Mouse (Mus musculus) MEL (cell line): ENCODE measurements around the gene Irak2. TPM values are rescaled to one million over a fixed set of nuclear protein-coding genes. Genes with fewer than 3 reads are reported as not detected.

Experiments
- DNase-seq: peaks from one replicate; pipeline ENCODE4 v3.0.0; 2011; ENCODE audit warnings: low read depth, low spot score
- H3K27ac ChIP-seq: 2 replicates; pipeline ENCODE4 v1.5.1; 2012; ENCODE audit warnings: low read depth, mild to moderate bottlenecking, control low read depth, low read length, moderate library complexity; ENCODE audit not compliant: control insufficient read depth
- H3K27me3 ChIP-seq, 2 experiments: fragments of 150-350 bp in 1 of 2; sonication (generic) in 1 of 2; 2 replicates each; pipeline ENCODE4 v1.6.1; 2012; ENCODE audit warnings: low read length in 2 of 2, mild to moderate bottlenecking in 2 of 2, improper control_type of control experiment in 1 of 2, moderate library complexity in 1 of 2; ENCODE audit not compliant: insufficient read depth in 2 of 2, control insufficient read depth in 1 of 2
- H3K36me3 ChIP-seq, 2 experiments: 2 replicates each; pipeline ENCODE4 v1.6.1; 2012 to 2014; ENCODE audit warnings: low read length in 2 of 2, improper control_type of control experiment in 1 of 2, inconsistent platforms in 1 of 2, mild to moderate bottlenecking in 1 of 2; ENCODE audit not compliant: insufficient read depth in 2 of 2, control insufficient read depth in 1 of 2
- H3K4me1 ChIP-seq, 2 experiments: fragments of 150-350 bp in 1 of 2; sonication (generic) in 1 of 2; 2 replicates each; pipeline ENCODE4 v1.6.1; 2012; ENCODE audit warnings: low read length in 2 of 2, improper control_type of control experiment in 1 of 2, mild to moderate bottlenecking in 1 of 2; ENCODE audit not compliant: insufficient read depth in 2 of 2, control insufficient read depth in 1 of 2
- H3K4me3 ChIP-seq, 2 experiments: fragments of 150-350 bp in 1 of 2; sonication (generic) in 1 of 2; 2 replicates each; pipeline ENCODE4 v1.5.1; 2012; ENCODE audit warnings: low read depth in 2 of 2, low read length in 2 of 2, mild to moderate bottlenecking in 2 of 2, moderate library complexity in 2 of 2, control low read depth in 1 of 2, improper control_type of control experiment in 1 of 2; ENCODE audit not compliant: control insufficient read depth in 1 of 2, insufficient read depth in 1 of 2
- H3K79me2 ChIP-seq: 2 replicates; pipeline ENCODE4 v1.6.1; 2012; ENCODE audit warnings: mild to moderate bottlenecking, low read length, moderate library complexity; ENCODE audit not compliant: control insufficient read depth, poor library complexity, insufficient read depth
- H3K9ac ChIP-seq: 2 replicates; pipeline ENCODE4 v1.6.1; 2012; ENCODE audit warnings: low read depth, mild to moderate bottlenecking, control low read depth, low read length, moderate library complexity; ENCODE audit not compliant: control insufficient read depth, poor library complexity, severe bottlenecking
- H3K9me3 ChIP-seq: fragments of 150-350 bp; sonication (generic); replicated peaks from 2 replicates; pipeline ENCODE4 v1.6.1; 2012; ENCODE audit warnings: mild to moderate bottlenecking, low read length, improper control_type of control experiment, moderate library complexity; ENCODE audit not compliant: insufficient read depth
- BHLHE40 ChIP-seq: IDR thresholded peaks from 2 replicates; pipeline ENCODE4 v1.6.1; 2012; ENCODE audit warnings: low read depth, mild to moderate bottlenecking, inconsistent platforms, low read length, improper control_type of control experiment, borderline replicate concordance
- CHD1 ChIP-seq: IDR thresholded peaks from 2 replicates; pipeline ENCODE4 v1.6.1; 2012; ENCODE audit warnings: low read depth, mild to moderate bottlenecking, inconsistent platforms, low read length, improper control_type of control experiment
- CHD2 ChIP-seq: IDR thresholded peaks from 2 replicates; pipeline ENCODE4 v1.6.1; 2011; ENCODE audit warnings: low read length, improper control_type of control experiment
- CTCF ChIP-seq, 3 experiments: IDR thresholded peaks in 2 of 3; conservative IDR thresholded peaks in 1 of 3; 2 replicates each; pipeline ENCODE4 v1.5.1; 2011 to 2012; ENCODE audit warnings: low read length in 3 of 3, low read depth in 2 of 3, mild to moderate bottlenecking in 2 of 3, improper control_type of control experiment in 1 of 3, inconsistent platforms in 1 of 3, mixed read lengths in 1 of 3, moderate library complexity in 1 of 3; ENCODE audit not compliant: control insufficient read depth in 1 of 3, insufficient read depth in 1 of 3, poor library complexity in 1 of 3, severe bottlenecking in 1 of 3
- E2F4 ChIP-seq: IDR thresholded peaks from 2 replicates; pipeline ENCODE4 v1.6.1; 2011; ENCODE audit warnings: low read depth, low read length, improper control_type of control experiment, borderline replicate concordance
- ELF1 ChIP-seq: IDR thresholded peaks from 2 replicates; pipeline ENCODE4 v1.6.1; 2014; ENCODE audit warnings: low read depth, mild to moderate bottlenecking, inconsistent platforms, low read length, improper control_type of control experiment, moderate library complexity
- EP300 ChIP-seq, 2 experiments: IDR thresholded peaks; 2 replicates each; pipeline ENCODE4 v1.6.1; 2011; ENCODE audit warnings: improper control_type of control experiment in 2 of 2, low read length in 2 of 2, low read depth in 1 of 2, mild to moderate bottlenecking in 1 of 2
- ETS1 ChIP-seq: IDR thresholded peaks from 2 replicates; pipeline ENCODE4 v1.6.1; 2012; ENCODE audit warnings: low read depth, mild to moderate bottlenecking, inconsistent platforms, low read length, improper control_type of control experiment, moderate library complexity
- GABPA ChIP-seq: IDR thresholded peaks from 2 replicates; pipeline ENCODE4 v1.6.1; 2012; ENCODE audit warnings: low read depth, mild to moderate bottlenecking, inconsistent platforms, low read length, improper control_type of control experiment, moderate library complexity
- GATA1 ChIP-seq: IDR thresholded peaks from 2 replicates; pipeline ENCODE4 v1.6.1; 2011; ENCODE audit warnings: low read depth, low read length, improper control_type of control experiment
- HCFC1 ChIP-seq: IDR thresholded peaks from 2 replicates; pipeline ENCODE4 v1.6.1; 2012; ENCODE audit warnings: low read depth, mild to moderate bottlenecking, inconsistent platforms, low read length, improper control_type of control experiment, moderate library complexity
- JUND ChIP-seq: IDR thresholded peaks from 2 replicates; pipeline ENCODE4 v1.6.1; 2011; ENCODE audit warnings: low read depth, mild to moderate bottlenecking, improper control_type of control experiment, low read length
- KAT2A ChIP-seq: conservative IDR thresholded peaks from 2 replicates; pipeline ENCODE4 v1.6.1; 2012; ENCODE audit warnings: low read depth, low read length, improper control_type of control experiment, inconsistent platforms
- MAX ChIP-seq: IDR thresholded peaks from 2 replicates; pipeline ENCODE4 v1.6.1; 2011; ENCODE audit warnings: low read length, improper control_type of control experiment
- MAZ ChIP-seq: IDR thresholded peaks from 2 replicates; pipeline ENCODE4 v1.6.1; 2012; ENCODE audit warnings: low read depth, mild to moderate bottlenecking, inconsistent platforms, low read length, improper control_type of control experiment
- MEF2A ChIP-seq: IDR thresholded peaks from 2 replicates; pipeline ENCODE4 v1.6.1; 2014; ENCODE audit warnings: low read depth, mild to moderate bottlenecking, inconsistent platforms, low read length, improper control_type of control experiment; ENCODE audit not compliant: poor library complexity, insufficient replicate concordance, severe bottlenecking; ENCODE audit errors: extremely low read depth
- MXI1 ChIP-seq: IDR thresholded peaks from 2 replicates; pipeline ENCODE4 v1.6.1; 2011; ENCODE audit warnings: mild to moderate bottlenecking, low read depth, low read length, improper control_type of control experiment
- MYB ChIP-seq: IDR thresholded peaks from 2 replicates; pipeline ENCODE4 v1.6.1; 2011; ENCODE audit warnings: mild to moderate bottlenecking, low read depth, low read length, improper control_type of control experiment
- MYC ChIP-seq: IDR thresholded peaks from 2 replicates; pipeline ENCODE4 v1.6.1; 2011; ENCODE audit warnings: low read depth, mild to moderate bottlenecking, low read length, improper control_type of control experiment, moderate library complexity
- NELFE ChIP-seq: IDR thresholded peaks from 2 replicates; pipeline ENCODE4 v1.6.1; 2011; ENCODE audit warnings: low read depth, low read length, improper control_type of control experiment
- POLR2A ChIP-seq, 2 experiments: IDR thresholded peaks; 2 replicates each; pipeline ENCODE4 v1.6.1; 2011 to 2012; ENCODE audit warnings: low read length in 2 of 2, mild to moderate bottlenecking in 2 of 2, control low read depth in 1 of 2, improper control_type of control experiment in 1 of 2, low read depth in 1 of 2, moderate library complexity in 1 of 2; ENCODE audit not compliant: control insufficient read depth in 1 of 2, insufficient read depth in 1 of 2, poor library complexity in 1 of 2
- POLR2AphosphoS2 ChIP-seq: IDR thresholded peaks from 2 replicates; pipeline ENCODE4 v1.6.1; 2011; ENCODE audit warnings: low read length, improper control_type of control experiment
- POLR2AphosphoS5 ChIP-seq: IDR thresholded peaks from 2 replicates; pipeline ENCODE4 v1.6.1; 2012; ENCODE audit warnings: low read depth, borderline replicate concordance, mild to moderate bottlenecking, inconsistent platforms, low read length, moderate library complexity, mixed read lengths
- RAD21 ChIP-seq: IDR thresholded peaks from 2 replicates; pipeline ENCODE4 v1.6.1; 2011; ENCODE audit warnings: mild to moderate bottlenecking, low read depth, low read length, improper control_type of control experiment
- RCOR1 ChIP-seq: IDR thresholded peaks from 2 replicates; pipeline ENCODE4 v1.6.1; 2012; ENCODE audit warnings: low read depth, mild to moderate bottlenecking, inconsistent platforms, low read length, improper control_type of control experiment
- SIN3A ChIP-seq: IDR thresholded peaks from 2 replicates; pipeline ENCODE4 v1.6.1; 2012; ENCODE audit warnings: low read length, improper control_type of control experiment, inconsistent platforms
- SMC3 ChIP-seq: IDR thresholded peaks from 2 replicates; pipeline ENCODE4 v1.6.1; 2011; ENCODE audit warnings: low read depth, low read length, improper control_type of control experiment
- TAL1 ChIP-seq: IDR thresholded peaks from 2 replicates; pipeline ENCODE4 v1.6.1; 2012; ENCODE audit warnings: mild to moderate bottlenecking, inconsistent platforms, low read length, moderate library complexity, mixed read lengths
- TBP ChIP-seq: IDR thresholded peaks from 2 replicates; pipeline ENCODE4 v1.8.0; 2011; ENCODE audit warnings: low read depth, low read length, improper control_type of control experiment
- TCF12 ChIP-seq: IDR thresholded peaks from 2 replicates; pipeline ENCODE4 v1.6.1; 2014; ENCODE audit warnings: low read depth, mild to moderate bottlenecking, inconsistent platforms, low read length, improper control_type of control experiment, moderate library complexity
- USF1 ChIP-seq: IDR thresholded peaks from 2 replicates; pipeline ENCODE4 v1.6.1; 2014; ENCODE audit warnings: low read depth, mild to moderate bottlenecking, inconsistent platforms, low read length, improper control_type of control experiment, moderate library complexity
- USF2 ChIP-seq, 2 experiments: IDR thresholded peaks; 2 replicates each; pipeline ENCODE4 v1.6.1; 2011 to 2012; ENCODE audit warnings: improper control_type of control experiment in 2 of 2, low read length in 2 of 2, borderline replicate concordance in 1 of 2, inconsistent platforms in 1 of 2, low read depth in 1 of 2, mild to moderate bottlenecking in 1 of 2; ENCODE audit not compliant: insufficient read depth in 1 of 2
- ZC3H11A ChIP-seq: IDR thresholded peaks from 2 replicates; pipeline ENCODE4 v1.6.1; 2012; ENCODE audit warnings: low read depth, mild to moderate bottlenecking, inconsistent platforms, low read length, improper control_type of control experiment
- ZKSCAN1 ChIP-seq: IDR thresholded peaks from 2 replicates; pipeline ENCODE4 v1.6.1; 2012; ENCODE audit warnings: low read depth, mild to moderate bottlenecking, inconsistent platforms, low read length, improper control_type of control experiment, moderate library complexity
- ZMIZ1 ChIP-seq: IDR thresholded peaks from 2 replicates; pipeline ENCODE4 v1.6.1; 2012; ENCODE audit warnings: low read depth, mild to moderate bottlenecking, inconsistent platforms, low read length, improper control_type of control experiment, moderate library complexity
- ZNF384 ChIP-seq: IDR thresholded peaks from 2 replicates; pipeline ENCODE4 v1.6.1; 2012; ENCODE audit warnings: low read depth, mild to moderate bottlenecking, inconsistent platforms, low read length, improper control_type of control experiment
- polyA plus RNA-seq, 2 experiments: library from polyadenylated mRNA; stranded (reverse) in 1 of 2; unstranded in 1 of 2; fragments of >175 nt in 1 of 2; fragments of >200 nt in 1 of 2; gene quantifications; 2 replicates each; pipeline versions ENCODE4 v1.2.1 to v1.2.4; 2012; ENCODE audit warnings: low replicate concordance in 2 of 2, low read depth in 1 of 2; ENCODE audit not compliant: insufficient read length in 2 of 2, insufficient read depth in 1 of 2, missing spikeins in 1 of 2
- total RNA-seq: library from RNA; depleted of rRNA; stranded (reverse); fragments of 300-350 nt; gene quantifications from 2 replicates; pipeline ENCODE4 v1.2.3, GENCODE M21; 2012; rRNA removed

The Irak2 gene
- total RNA-seq, result 5.2 TPM in 2 replicates
- 1 to 10 TPM in 1 of 2 experiments, not detected in 1; 6.8 TPM for polyA plus RNA-seq

DNA sequence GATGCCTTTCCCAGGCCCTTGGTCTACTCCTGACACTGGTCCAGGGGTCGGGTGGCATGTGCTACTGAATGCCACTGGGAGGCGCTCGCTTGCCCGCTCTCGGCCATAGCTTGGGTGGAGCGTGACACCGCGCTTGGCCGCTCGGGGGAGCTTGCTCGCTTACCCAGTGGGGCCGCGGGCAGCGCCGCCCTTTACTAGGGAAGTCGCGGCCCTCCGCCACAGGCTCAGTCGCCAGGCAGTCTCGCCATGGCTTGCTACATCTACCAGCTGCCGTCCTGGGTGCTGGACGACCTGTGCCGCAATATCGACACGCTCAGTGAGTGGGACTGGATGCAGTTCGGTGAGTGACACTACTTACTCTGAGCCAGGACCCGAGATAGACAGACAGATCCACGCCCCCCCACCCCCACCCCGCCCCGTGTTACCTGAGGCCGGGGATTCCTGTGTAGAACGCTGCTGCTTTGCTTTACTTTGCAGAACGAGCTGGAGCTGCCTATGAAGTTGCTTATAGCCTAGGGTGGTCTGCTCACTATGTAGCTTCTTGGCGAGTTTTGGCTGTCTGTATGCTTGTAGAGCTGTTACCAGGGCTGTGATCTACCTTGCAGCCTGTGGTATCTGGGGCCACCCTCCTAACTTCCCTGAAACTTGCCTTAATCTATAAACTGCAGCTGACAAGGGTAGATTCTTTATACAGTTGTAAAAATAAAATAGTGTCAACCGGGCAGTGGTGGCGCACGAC lies at the start of gene Irak2:
Gene Irak2 (plus strand): TSS at position 166 of the 739 bp plus-strand sequence.
- H3K4me1 ChIP-seq, result peaks cover 0 to 5% of the 10 kb centered on the region in 2 experiments; a peak in 1 of 4 replicates
- peak within 1 kb of the TSS; percentile 74 to 80 for H3K4me3 ChIP-seq
- DNase-seq, result peak; percentile 95
- no peaks in the 10 kb centered on the region; a peak in 1 of 4 replicates for H3K36me3 ChIP-seq
- H3K27me3 ChIP-seq, result no peaks in the 10 kb centered on the region
- H3K9ac ChIP-seq, result peak within 1 kb of the TSS; percentile 67
- peak within 1 kb of the TSS; percentile 57 for H3K27ac ChIP-seq
- no peaks in the 10 kb centered on the region for H3K9me3 ChIP-seq
- H3K79me2 ChIP-seq, result no peaks in the 10 kb centered on the region
- TF ChIP-seq HCFC1 (peak; percentile 28; the same call in 1 of the 2 replicates), USF2 (IDR thresholded peaks at IDR 0.05; ENCODE audit: borderline replicate concordance in 1 of 2, insufficient read depth in 1 of 2, low read depth in 1 of 2, low read length in 2 of 2) (no peak), KAT2A (no peak), SIN3A (peak; percentile 46), TAL1 (peak; percentile 81), RAD21 (peak; percentile 77), EP300 (IDR thresholded peaks at IDR 0.05; ENCODE audit: low read depth in 1 of 2, low read length in 2 of 2) (peak; percentile 55 to 76), RCOR1 (0 out of 2 replicates have a peak, but pooled peaks have one; percentile 12), SMC3 (peak; percentile 86), MYB (no peak), POLR2AphosphoS5 (no peak), USF1 (peak; percentile 50; the same call in 1 of the 2 replicates), POLR2A (IDR thresholded peaks at IDR 0.05; ENCODE audit: control insufficient read depth in 1 of 2, insufficient read depth in 1 of 2, low read depth in 1 of 2, low read length in 2 of 2, poor library complexity in 1 of 2) (peak; percentile 47; a peak in 1 of 4 replicates), ZC3H11A (peak; percentile 83), MXI1 (peak; percentile 39), CTCF (IDR thresholded peaks at IDR 0.05 in 2 of 3, conservative IDR thresholded peaks at IDR 0.05 in 1 of 3; ENCODE audit: control insufficient read depth in 1 of 3, insufficient read depth in 1 of 3, low read depth in 2 of 3, low read length in 3 of 3, poor library complexity in 1 of 3, severe bottlenecking in 1 of 3) (peak; percentile 84 to 100 (median 99)), ZMIZ1 (no peak), ELF1 (0 out of 2 replicates have a peak, but pooled peaks have one; percentile 35), MYC (no peak), GATA1 (peak; percentile 65; the same call in 1 of the 2 replicates), ZKSCAN1 (no peak), MAZ (peak; percentile 67; the same call in 1 of the 2 replicates), GABPA (no peak), ZNF384 (no peak), TCF12 (peak; percentile 82), NELFE (peak; percentile 46), MAX (peak; percentile 57; the same call in 1 of the 2 replicates), MEF2A (no peak), POLR2AphosphoS2 (no peak), E2F4 (no peak), ETS1 (peak; percentile 30; the same call in 1 of the 2 replicates), JUND (no peak), CHD1 (no peak), TBP (peak; percentile 98), BHLHE40 (no peak), CHD2 (no peak)
